Mouse (Mus musculus) layer of hippocampus, postnatal 14 days (tissue): ENCODE results near the gene A030003K21Rik. TPM values are rescaled to one million over a fixed set of nuclear protein-coding genes. Genes with fewer than 3 reads are reported as not detected.
"Not testable (repeated sequence)": the region's sequence is repeated elsewhere in the genome, so short reads cannot be mapped to it uniquely, and the experiment has no call there.

Source experiments
- DNase-seq, 2 experiments: peaks; one replicate each; pipeline ENCODE4 v3.0.0; 2021 to 2022; ENCODE audit warnings: low spot score in 2 of 2, mixed read lengths in 1 of 2
- long read RNA-seq, 2 experiments: library from polyadenylated mRNA; stranded (forward); transcript quantifications; one replicate each; pipeline ENCODE4 v2.0.0; 2021
- total RNA-seq, 2 experiments: library from RNA; stranded (reverse); gene quantifications; 2 replicates each; pipeline ENCODE4 v1.2.3; 2021

The A030003K21Rik gene
- total RNA-seq: not detected
- long read RNA-seq, experiment 1: 0 reads
- long read RNA-seq, experiment 2: 0 reads

- DNase-seq: not testable (repeated sequence)
Observed at GRCm38 (mm10) chr1:82943295-82943694, at the start of gene A030003K21Rik. TSS of gene A030003K21Rik (minus strand) at chr1:82943388.

- DNase-seq: no peak
Observed at GRCm38 (mm10) chr1:82992093-82992492, 48.9 kb upstream of the A030003K21Rik start.

GRCm38 (mm10) chr1:82991596-82991995 is 48.4 kb upstream of the A030003K21Rik start:
- DNase-seq: no peak

- no peak for DNase-seq
Observed at GRCm38 (mm10) chr1:82991062-82991461, 47.9 kb upstream of the A030003K21Rik start.

- peak; percentile 8 to 85 for DNase-seq
Observed at GRCm38 (mm10) chr1:82987530-82988198, 44.5 kb upstream of the A030003K21Rik start.

- no peak for DNase-seq
Observed at GRCm38 (mm10) chr1:82986738-82987137, 43.5 kb upstream of the A030003K21Rik start.

GRCm38 (mm10) chr1:82977840-82978239 is 34.7 kb upstream of the A030003K21Rik start:
- DNase-seq: no peak

GRCm38 (mm10) chr1:82975750-82976149 is 32.6 kb upstream of the A030003K21Rik start:
- no peak for DNase-seq

GRCm38 (mm10) chr1:82974342-82974741 is 31.2 kb upstream of the A030003K21Rik start:
- DNase-seq: no peak

- no peak for DNase-seq
Observed at GRCm38 (mm10) chr1:82973901-82974300, 30.7 kb upstream of the A030003K21Rik start.

- DNase-seq: peak in 1 of 2 experiments; percentile 14
Observed at GRCm38 (mm10) chr1:82973244-82973643, 30.1 kb upstream of the A030003K21Rik start.

- no peak for DNase-seq
Observed at GRCm38 (mm10) chr1:82972046-82972445, 28.9 kb upstream of the A030003K21Rik start.

- DNase-seq: no peak
Observed at GRCm38 (mm10) chr1:82966413-82966812, 23.2 kb upstream of the A030003K21Rik start.

GRCm38 (mm10) chr1:82959870-82960385 is 16.7 kb upstream of the A030003K21Rik start, which contains the start of gene Gm47955:
TSS of gene Gm47955 (plus strand) at chr1:82960286.
- no peak for DNase-seq

- DNase-seq: not testable (repeated sequence)
Observed at GRCm38 (mm10) chr1:82955913-82956312, 12.7 kb upstream of the A030003K21Rik start, which contains the start of gene Gm7544. TSS of gene Gm7544 (minus strand) at chr1:82956013.

- DNase-seq: no peak
Observed at GRCm38 (mm10) chr1:82948601-82949000, 5.4 kb upstream of the A030003K21Rik start.

GRCm38 (mm10) chr1:82946029-82946428 is 2.8 kb upstream of the A030003K21Rik start:
- not testable (repeated sequence) for DNase-seq

GRCm38 (mm10) chr1:82942505-82942904 is 683 bp downstream of the A030003K21Rik start:
- not testable (repeated sequence) for DNase-seq

GRCm38 (mm10) chr1:82938666-82939065 is 4.5 kb downstream of the A030003K21Rik start:
- DNase-seq: no peak

- DNase-seq: not testable (repeated sequence)
Observed at GRCm38 (mm10) chr1:82931326-82931725, 11.9 kb downstream of the A030003K21Rik start, which contains the start of gene Gm6217. TSS of gene Gm6217 (minus strand) at chr1:82931399.

GRCm38 (mm10) chr1:82930558-82930957 is 12.6 kb downstream of the A030003K21Rik start:
- not testable (repeated sequence) for DNase-seq

GRCm38 (mm10) chr1:82924650-82925049 is 18.5 kb downstream of the A030003K21Rik start, which contains the start of gene A030014E15Rik:
TSS of gene A030014E15Rik (plus strand) at chr1:82924917.
- DNase-seq: no peak
